Mouse (Mus musculus): ENCODE measurements around the gene Enkd1. TPM values are rescaled to one million over a fixed set of nuclear protein-coding genes. Genes with fewer than 3 reads are reported as not detected.

The Enkd1 gene
- polyA plus RNA-seq, 1 experiment: 24.8 TPM

DNA sequence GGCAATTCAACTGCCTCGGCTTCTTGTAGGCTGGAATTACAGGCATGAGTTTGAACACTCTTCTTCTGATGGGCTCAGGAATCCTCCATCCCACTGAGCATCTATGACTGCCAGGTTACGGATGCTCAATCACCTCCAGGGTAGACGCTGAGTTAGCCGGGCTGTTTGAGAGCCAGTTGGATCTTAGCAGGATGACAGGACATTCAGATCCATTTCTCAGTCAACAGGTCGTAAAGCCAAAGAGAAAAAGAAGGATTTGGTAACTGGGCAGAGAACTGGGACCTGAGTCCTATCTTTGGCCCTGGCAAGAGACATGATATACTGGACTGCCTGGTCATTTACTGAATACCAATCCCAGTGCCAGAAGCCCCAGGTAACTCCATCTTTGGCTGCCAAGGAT, 31.2 kb upstream of the Enkd1 start:
- Histone ChIP-seq H3K79me3 (ENCODE audit: low read depth) (no peaks in the 10 kb centered on the region), H3K27me3 (ENCODE audit: control insufficient read depth, insufficient read depth, insufficient read length) (no peaks in the 10 kb centered on the region), H3K79me2 (ENCODE audit: control insufficient read depth, insufficient read depth) (no peaks in the 10 kb centered on the region), H3ac (ENCODE audit: control insufficient read depth, insufficient read length, low read depth) (no peak overlapping the region), H3K36me3 (ENCODE audit: control insufficient read depth, insufficient read depth) (no peaks in the 10 kb centered on the region), H3K4me3 (ENCODE audit: insufficient read depth, poor library complexity, severe bottlenecking) (no peak overlapping the region)
- TF ChIP-seq MAX (IDR thresholded peaks at IDR 0.05) (no peak), USF1 (IDR thresholded peaks at IDR 0.05; ENCODE audit: low read depth) (no peak), MYOD1 (IDR thresholded peaks at IDR 0.05; ENCODE audit: control insufficient read depth, insufficient read length, low read depth) (no peak), MYOG (IDR thresholded peaks at IDR 0.05; ENCODE audit: control insufficient read depth, extremely low read depth, insufficient read length) (no peak), CTCF (IDR thresholded peaks at IDR 0.05; ENCODE audit: control insufficient read depth, insufficient read depth, insufficient read length) (no peak), CEBPB (IDR thresholded peaks at IDR 0.05; ENCODE audit: low read depth) (no peak), FOSL1 (IDR thresholded peaks at IDR 0.05; ENCODE audit: insufficient read depth, low read length, poor library complexity, severe bottlenecking) (no peak)

DNA sequence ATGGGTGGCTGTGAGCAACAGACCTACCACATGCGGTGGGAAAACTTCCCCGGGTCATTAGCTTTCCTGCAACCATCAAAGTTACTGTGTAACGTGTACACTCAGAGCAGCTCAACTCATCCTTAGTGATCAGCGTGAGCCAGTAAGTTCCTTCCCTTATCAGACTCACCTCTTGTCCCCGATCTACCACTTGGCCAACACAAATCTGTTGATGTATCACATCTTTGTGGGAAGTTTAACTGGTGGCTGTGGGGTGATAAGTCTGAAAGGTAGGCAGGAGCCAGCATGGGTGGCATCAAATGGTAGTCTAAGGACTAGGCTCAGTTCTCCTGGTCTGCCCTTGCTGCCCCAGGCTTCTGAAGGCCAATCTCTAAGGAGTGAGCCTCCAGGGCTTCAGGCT, 24.2 kb upstream of the Enkd1 start:
- Histone ChIP-seq H3K79me3 (ENCODE audit: low read depth) (no peaks in the 10 kb centered on the region), H3K27me3 (ENCODE audit: control insufficient read depth, insufficient read depth, insufficient read length) (no peaks in the 10 kb centered on the region), H3K4me3 (ENCODE audit: insufficient read depth, poor library complexity, severe bottlenecking) (no peak overlapping the region), H3K36me3 (ENCODE audit: control insufficient read depth, insufficient read depth) (peaks cover 4% of the 10 kb centered on the region), H3K79me2 (ENCODE audit: control insufficient read depth, insufficient read depth) (peaks cover 5% of the 10 kb centered on the region), H3ac (ENCODE audit: control insufficient read depth, insufficient read length, low read depth) (no peak overlapping the region)
- TF ChIP-seq MYOG (IDR thresholded peaks at IDR 0.05; ENCODE audit: control insufficient read depth, extremely low read depth, insufficient read length) (no peak), USF1 (IDR thresholded peaks at IDR 0.05; ENCODE audit: low read depth) (no peak), CEBPB (IDR thresholded peaks at IDR 0.05; ENCODE audit: low read depth) (no peak), CTCF (IDR thresholded peaks at IDR 0.05; ENCODE audit: control insufficient read depth, insufficient read depth, insufficient read length) (no peak), MYOD1 (IDR thresholded peaks at IDR 0.05; ENCODE audit: control insufficient read depth, insufficient read length, low read depth) (no peak), MAX (IDR thresholded peaks at IDR 0.05) (no peak), FOSL1 (IDR thresholded peaks at IDR 0.05; ENCODE audit: insufficient read depth, low read length, poor library complexity, severe bottlenecking) (no peak)

DNA sequence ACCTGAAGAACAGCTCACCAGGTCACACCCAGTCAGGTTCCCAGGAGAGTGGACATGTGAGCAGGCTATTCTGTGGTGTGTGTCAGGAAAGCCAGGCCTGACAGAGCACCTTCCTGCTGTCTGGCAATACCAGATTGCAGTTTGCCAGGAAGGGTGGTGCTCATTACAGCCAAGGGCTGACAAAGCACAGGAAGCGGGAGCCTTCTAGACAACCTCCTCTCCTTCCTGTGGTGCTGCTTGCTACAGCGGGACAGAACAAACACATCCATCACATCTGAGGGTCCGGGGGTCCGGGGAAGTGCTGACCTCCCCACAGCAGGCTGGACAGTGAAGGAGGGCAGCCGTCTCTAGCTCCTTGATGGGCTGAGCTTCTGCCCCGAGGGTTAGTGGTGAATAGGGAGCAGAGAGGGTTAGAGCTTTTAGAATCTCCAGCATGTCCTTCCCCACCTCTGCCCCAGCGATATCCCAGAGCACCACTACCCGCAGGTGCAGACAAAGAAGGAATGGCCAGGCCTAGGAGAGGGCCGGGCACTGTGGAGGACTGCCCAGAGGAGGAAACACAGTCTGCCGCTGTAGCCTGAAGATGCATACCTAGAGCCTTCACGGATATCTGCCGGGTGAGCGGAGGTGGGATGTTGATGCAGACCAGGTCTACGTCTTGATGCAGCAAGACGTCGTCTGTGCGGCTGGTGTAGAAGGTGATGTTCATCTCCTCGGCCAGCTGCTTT, 19.6 kb upstream of the Enkd1 start:
- Histone ChIP-seq H3ac (ENCODE audit: control insufficient read depth, insufficient read length, low read depth) (no peak overlapping the region), H3K36me3 (ENCODE audit: control insufficient read depth, insufficient read depth) (peaks cover 8% of the 10 kb centered on the region), H3K27me3 (ENCODE audit: control insufficient read depth, insufficient read depth, insufficient read length) (no peaks in the 10 kb centered on the region), H3K79me2 (ENCODE audit: control insufficient read depth, insufficient read depth) (no peaks in the 10 kb centered on the region), H3K79me3 (ENCODE audit: low read depth) (no peaks in the 10 kb centered on the region), H3K4me3 (ENCODE audit: insufficient read depth, poor library complexity, severe bottlenecking) (no peak overlapping the region)
- TF ChIP-seq MYOD1 (IDR thresholded peaks at IDR 0.05; ENCODE audit: control insufficient read depth, insufficient read length, low read depth) (no peak), MAX (IDR thresholded peaks at IDR 0.05) (no peak), FOSL1 (IDR thresholded peaks at IDR 0.05; ENCODE audit: insufficient read depth, low read length, poor library complexity, severe bottlenecking) (no peak), CEBPB (IDR thresholded peaks at IDR 0.05; ENCODE audit: low read depth) (no peak), MYOG (IDR thresholded peaks at IDR 0.05; ENCODE audit: control insufficient read depth, extremely low read depth, insufficient read length) (no peak), CTCF (IDR thresholded peaks at IDR 0.05; ENCODE audit: control insufficient read depth, insufficient read depth, insufficient read length) (no peak), USF1 (IDR thresholded peaks at IDR 0.05; ENCODE audit: low read depth) (no peak)

GRCm38 (mm10) chr8:105725726-105726125, 17.7 kb upstream of the Enkd1 start:
- H3K27me3 ChIP-seq (ENCODE audit: control insufficient read depth, insufficient read depth, insufficient read length): no peaks in the 10 kb centered on the region
- TF ChIP-seq MYOG (IDR thresholded peaks at IDR 0.05; ENCODE audit: control insufficient read depth, extremely low read depth, insufficient read length): no peak
- no peak for TF ChIP-seq CEBPB (IDR thresholded peaks at IDR 0.05; ENCODE audit: low read depth)
- no peak for TF ChIP-seq USF1 (IDR thresholded peaks at IDR 0.05; ENCODE audit: low read depth)
- TF ChIP-seq MAX (IDR thresholded peaks at IDR 0.05): no peak
- no peak for TF ChIP-seq MYOD1 (IDR thresholded peaks at IDR 0.05; ENCODE audit: control insufficient read depth, insufficient read length, low read depth)
- no peak for TF ChIP-seq FOSL1 (IDR thresholded peaks at IDR 0.05; ENCODE audit: insufficient read depth, low read length, poor library complexity, severe bottlenecking)
- no peak for TF ChIP-seq CTCF (IDR thresholded peaks at IDR 0.05; ENCODE audit: control insufficient read depth, insufficient read depth, insufficient read length)
- no peaks in the 10 kb centered on the region for H3K79me3 ChIP-seq (ENCODE audit: low read depth)
- H3K36me3 ChIP-seq (ENCODE audit: control insufficient read depth, insufficient read depth): peaks cover 8% of the 10 kb centered on the region
- H3K4me3 ChIP-seq (ENCODE audit: insufficient read depth, poor library complexity, severe bottlenecking): no peak overlapping the region
- H3K79me2 ChIP-seq (ENCODE audit: control insufficient read depth, insufficient read depth): no peaks in the 10 kb centered on the region
- H3ac ChIP-seq (ENCODE audit: control insufficient read depth, insufficient read length, low read depth): no peak overlapping the region

DNA sequence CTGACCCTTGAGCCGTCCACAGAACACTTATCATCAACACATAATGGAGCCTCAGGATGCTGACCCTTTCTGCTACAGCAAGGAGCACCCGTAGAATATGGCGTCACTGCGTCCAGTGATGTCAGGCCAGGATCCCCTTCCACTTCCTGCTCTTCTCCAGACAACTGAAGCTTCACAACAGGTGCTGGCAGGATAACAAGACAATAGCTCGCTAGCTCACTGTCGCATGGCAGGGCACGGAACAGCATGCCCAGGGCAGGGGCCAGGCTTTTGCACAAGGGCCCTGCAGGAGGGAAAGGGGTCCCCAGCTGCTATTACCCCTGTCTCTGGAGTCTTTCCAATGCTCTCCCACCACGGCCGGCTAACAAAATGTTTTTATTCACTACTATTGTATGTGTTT, 14.9 kb upstream of the Enkd1 start:
- peaks cover 8% of the 10 kb centered on the region for H3K36me3 ChIP-seq (ENCODE audit: control insufficient read depth, insufficient read depth)
- H3K27me3 ChIP-seq (ENCODE audit: control insufficient read depth, insufficient read depth, insufficient read length): no peaks in the 10 kb centered on the region
- H3K79me2 ChIP-seq (ENCODE audit: control insufficient read depth, insufficient read depth): no peaks in the 10 kb centered on the region
- no peak for TF ChIP-seq CEBPB (IDR thresholded peaks at IDR 0.05; ENCODE audit: low read depth)
- no peak for TF ChIP-seq MAX (IDR thresholded peaks at IDR 0.05)
- no peak for TF ChIP-seq USF1 (IDR thresholded peaks at IDR 0.05; ENCODE audit: low read depth)
- no peak for TF ChIP-seq MYOD1 (IDR thresholded peaks at IDR 0.05; ENCODE audit: control insufficient read depth, insufficient read length, low read depth)
- no peak for TF ChIP-seq CTCF (IDR thresholded peaks at IDR 0.05; ENCODE audit: control insufficient read depth, insufficient read depth, insufficient read length)
- no peak for TF ChIP-seq FOSL1 (IDR thresholded peaks at IDR 0.05; ENCODE audit: insufficient read depth, low read length, poor library complexity, severe bottlenecking)
- no peak for TF ChIP-seq MYOG (IDR thresholded peaks at IDR 0.05; ENCODE audit: control insufficient read depth, extremely low read depth, insufficient read length)
- H3K79me3 ChIP-seq (ENCODE audit: low read depth): no peaks in the 10 kb centered on the region
- no peak overlapping the region for H3K4me3 ChIP-seq (ENCODE audit: insufficient read depth, poor library complexity, severe bottlenecking)
- H3ac ChIP-seq (ENCODE audit: control insufficient read depth, insufficient read length, low read depth): no peak overlapping the region

Data from C2C12 (cell line).